Mouse (Mus musculus) CH12.LX (cell line): Measurements from ENCODE around the gene Plxdc1.

ENCODE experiments used
- CTCF ChIP-seq, 2 experiments: IDR thresholded peaks in 1 of 2; conservative IDR thresholded peaks in 1 of 2; 2 replicates each; pipeline ENCODE4 v1.5.1; 2011 to 2012; ENCODE audit warnings: low read depth in 2 of 2, low read length in 2 of 2, improper control_type of control experiment in 1 of 2, inconsistent platforms in 1 of 2, mild to moderate bottlenecking in 1 of 2, moderate library complexity in 1 of 2
- EP300 ChIP-seq: IDR thresholded peaks from 2 replicates; pipeline ENCODE4 v1.6.1; 2011; ENCODE audit warnings: low read length, improper control_type of control experiment
- JUN ChIP-seq: IDR thresholded peaks from 2 replicates; pipeline ENCODE4 v1.6.1; 2011; ENCODE audit warnings: low read depth, mild to moderate bottlenecking, low read length, improper control_type of control experiment, moderate library complexity; ENCODE audit not compliant: insufficient read depth
- MEF2A ChIP-seq: IDR thresholded peaks from 2 replicates; pipeline ENCODE4 v1.6.1; 2014; ENCODE audit warnings: low read depth, mild to moderate bottlenecking, inconsistent platforms, low read length, improper control_type of control experiment, borderline replicate concordance
- POLR2A ChIP-seq: IDR thresholded peaks from 2 replicates; pipeline ENCODE4 v1.6.1; 2011; ENCODE audit warnings: low read depth, mild to moderate bottlenecking, improper control_type of control experiment, low read length
- RCOR1 ChIP-seq: conservative IDR thresholded peaks from 2 replicates; pipeline ENCODE4 v1.6.1; 2012; ENCODE audit warnings: low read depth, mild to moderate bottlenecking, inconsistent platforms, low read length, improper control_type of control experiment
- USF2 ChIP-seq: conservative IDR thresholded peaks from 2 replicates; pipeline ENCODE4 v1.6.1; 2011; ENCODE audit warnings: low read depth, low read length, improper control_type of control experiment

DNA sequence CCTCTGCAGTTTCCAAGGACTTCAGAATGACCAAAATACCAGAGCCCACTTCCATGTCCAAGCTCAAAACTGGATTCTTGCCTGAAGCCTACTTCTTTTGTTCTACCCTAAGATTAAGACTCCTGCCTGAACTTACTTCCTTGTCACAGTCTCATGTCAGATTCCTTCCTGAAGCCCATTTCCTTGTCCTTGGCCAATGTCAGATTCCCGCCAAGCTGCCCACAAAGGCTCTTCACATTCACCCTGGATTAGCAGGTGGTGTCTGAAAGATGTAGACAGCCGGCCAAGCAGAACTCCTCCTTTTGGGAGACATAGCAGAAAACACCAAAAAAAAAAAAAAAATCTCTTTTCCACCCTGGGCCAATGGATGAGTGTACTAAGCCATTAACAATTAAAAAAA lies 70.8 kb downstream of the Plxdc1 start:
- TF ChIP-seq CTCF (conservative IDR thresholded peaks at IDR 0.05 in 1 of 2, IDR thresholded peaks at IDR 0.05 in 1 of 2; ENCODE audit: low read depth in 2 of 2, low read length in 2 of 2), result no peak
- TF ChIP-seq USF2, result no peak
- TF ChIP-seq EP300, result no peak
- TF ChIP-seq MEF2A, result no peak
- no peak for TF ChIP-seq RCOR1
- TF ChIP-seq JUN, result no peak
- TF ChIP-seq POLR2A, result no peak
